Comparison of ENCODE assay signal across 10 mouse cellular contexts in the genomic region with DNA sequence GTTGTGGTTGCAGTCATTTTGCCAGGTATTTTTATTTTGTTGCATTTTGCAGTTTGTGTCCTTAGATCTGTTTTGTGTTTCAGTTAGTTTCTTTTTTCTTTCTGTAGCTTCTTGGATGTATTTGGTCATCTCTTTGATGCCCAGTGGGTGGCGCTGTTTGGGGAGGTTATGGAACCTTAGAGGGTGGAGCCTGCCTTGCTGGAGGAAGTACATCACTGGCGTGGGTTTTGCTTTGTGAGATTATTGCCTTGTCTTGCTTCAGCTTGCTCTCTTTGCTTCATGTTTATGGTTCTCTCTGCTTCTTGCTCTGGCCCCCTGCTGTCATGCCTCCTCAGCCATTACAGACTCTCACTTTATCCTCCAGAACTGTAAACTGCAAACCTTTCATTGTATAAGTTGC. TPM values are rescaled to one million over a fixed set of nuclear protein-coding genes. Genes with fewer than 3 reads are reported as not detected.
A peak's percentile ranks its signal among the peaks of the same experiment; 100 is the strongest.
DNase-seq lines count a peak whose midpoint lies in the region; ATAC-seq and TF ChIP-seq lines count a peak whose summit lies in the region.
"Had no signal": no experiment of that assay in that cellular context is flagged by ENCODE, and none has a peak within 500 bp of the region (broad histone marks: within the 10 kb centered on the region; RNA-seq: fewer than 3 reads in every experiment).

No protein-coding gene starts in this region.

- TF ChIP-seq EP300 in MEL (IDR thresholded peaks at IDR 0.05; ENCODE audit: low read depth in 1 of 2, low read length in 2 of 2) = no peak

- DNase-seq in left cerebral cortex, adult 2 months (ENCODE audit: extremely low spot score in 1 of 2, low spot score in 2 of 2) = no peak
- no peak for DNase-seq in left cerebral cortex, postnatal 36 days (ENCODE audit: low spot score in 2 of 2)
- DNase-seq in MEL (ENCODE audit: low read depth, low spot score) = peak; percentile 82
- peak; percentile 50 for DNase-seq in c-Kit-positive CD71-positive TER-119-positive erythroid progenitor cells, embryonic 14.5 days (ENCODE audit: low spot score)
- DNase-seq in kidney, postnatal 10 days = peak; percentile 69
- DNase-seq in neural tube, embryonic 10.5 days (ENCODE audit: extremely low spot score, low spot score) = no peak

- no peaks in the 10 kb centered on the region for H3K9me3 ChIP-seq in MEL (replicated peaks; ENCODE audit: insufficient read depth, low read length)
- H3K9me3 ChIP-seq in forebrain, embryonic 13.5 days (replicated peaks) = no peaks in the 10 kb centered on the region
- H3K9me3 ChIP-seq: embryonic facial prominence, embryonic 13.5 days; limb, embryonic 13.5 days had no signal

- H3K9ac ChIP-seq in MEL (ENCODE audit: control insufficient read depth, low read depth, low read length, poor library complexity, severe bottlenecking) = no peak overlapping the region
- H3K9ac ChIP-seq in forebrain, embryonic 13.5 days = no peak overlapping the region
- H3K9ac ChIP-seq: embryonic facial prominence, embryonic 13.5 days; limb, embryonic 13.5 days had no signal

- WGBS in forebrain, embryonic 13.5 days = 30% methylated on average over 2 of the region's 2 CpGs

- TF ChIP-seq POLR2A in MEL (IDR thresholded peaks at IDR 0.05; ENCODE audit: control insufficient read depth in 1 of 2, insufficient read depth in 1 of 2, low read depth in 1 of 2, low read length in 2 of 2, poor library complexity in 1 of 2) = no peak

- H3K79me2 ChIP-seq in MEL (ENCODE audit: control insufficient read depth, insufficient read depth, low read length, poor library complexity) = no peaks in the 10 kb centered on the region

- H3K4me3 ChIP-seq in left cerebral cortex, adult 2 months = no peak overlapping the region
- H3K4me3 ChIP-seq in MEL (ENCODE audit: control insufficient read depth in 1 of 2, insufficient read depth in 1 of 2, low read depth in 2 of 2, low read length in 2 of 2) = no peak overlapping the region
- H3K4me3 ChIP-seq in forebrain, embryonic 13.5 days = no peak overlapping the region
- H3K4me3 ChIP-seq: embryonic facial prominence, embryonic 13.5 days; limb, embryonic 13.5 days had no signal

- peak; percentile 28 for TF ChIP-seq RAD21 in MEL (IDR thresholded peaks at IDR 0.05; ENCODE audit: low read depth, low read length)

- intact Hi-C loops in left cerebral cortex, adult 2 months (cut with DNase I) = no loop called here
- intact Hi-C loops in left cerebral cortex, postnatal 36 days (cut with DNase I) = loop anchor here (10.0 kb wide), 1 partner anchor 407 kb away; no protein-coding TSS in a partner anchor

- no peak overlapping the region for H3K27ac ChIP-seq in left cerebral cortex, adult 2 months
- H3K27ac ChIP-seq in MEL (ENCODE audit: control insufficient read depth, low read depth, low read length) = no peak overlapping the region
- H3K27ac ChIP-seq in forebrain, embryonic 13.5 days = no peak overlapping the region
- H3K27ac ChIP-seq: embryonic facial prominence, embryonic 13.5 days; limb, embryonic 13.5 days had no signal

- H3K36me3 ChIP-seq in MEL (ENCODE audit: control insufficient read depth in 1 of 2, insufficient read depth in 2 of 2, low read length in 2 of 2) = peaks cover 0 to 4% of the 10 kb centered on the region in 2 experiments; a peak in 1 of 4 replicates
- H3K36me3 ChIP-seq in forebrain, embryonic 13.5 days (ENCODE audit: poor library complexity, severe bottlenecking) = no peaks in the 10 kb centered on the region
- H3K36me3 ChIP-seq: embryonic facial prominence, embryonic 13.5 days; limb, embryonic 13.5 days had no signal

- peak; percentile 41 for TF ChIP-seq CTCF in left cerebral cortex, adult 2 months (IDR thresholded peaks at IDR 0.05)
- peak; percentile 54 to 77 (median 58) for TF ChIP-seq CTCF in MEL (IDR thresholded peaks at IDR 0.05 in 2 of 3, conservative IDR thresholded peaks at IDR 0.05 in 1 of 3; ENCODE audit: control insufficient read depth in 1 of 3, insufficient read depth in 1 of 3, low read depth in 2 of 3, low read length in 3 of 3, poor library complexity in 1 of 3, severe bottlenecking in 1 of 3)

- H3K4me2 ChIP-seq in forebrain, embryonic 13.5 days = no peak overlapping the region
- H3K4me2 ChIP-seq: embryonic facial prominence, embryonic 13.5 days; limb, embryonic 13.5 days had no signal

- 0 out of 4 replicates have a peak, but pooled peaks cover 0 to 6% of the 10 kb centered on the region in 2 experiments for H3K4me1 ChIP-seq in MEL (ENCODE audit: control insufficient read depth in 1 of 2, insufficient read depth in 2 of 2, low read length in 2 of 2)
- no peaks in the 10 kb centered on the region for H3K4me1 ChIP-seq in forebrain, embryonic 13.5 days
- H3K4me1 ChIP-seq: embryonic facial prominence, embryonic 13.5 days; limb, embryonic 13.5 days had no signal

- no peaks in the 10 kb centered on the region for H3K27me3 ChIP-seq in MEL (ENCODE audit: control insufficient read depth in 1 of 2, insufficient read depth in 2 of 2, low read length in 2 of 2)
- no peaks in the 10 kb centered on the region for H3K27me3 ChIP-seq in forebrain, embryonic 13.5 days
- H3K27me3 ChIP-seq: embryonic facial prominence, embryonic 13.5 days; limb, embryonic 13.5 days had no signal

- peak; percentile 88 for ATAC-seq in neutrophil, adult 5-6 weeks (ENCODE audit: extremely low read depth, insufficient number of reproducible peaks, low FRiP score, poor library complexity, severe bottlenecking)
- ATAC-seq in forebrain, embryonic 13.5 days = no peak

TF ChIP-seq in MEL, 35 proteins besides CTCF, POLR2A, EP300 and RAD21:
- no peak for TF ChIP-seq MAZ (IDR thresholded peaks at IDR 0.05; ENCODE audit: low read depth, low read length)
- peak; percentile 64 for TF ChIP-seq SMC3 (IDR thresholded peaks at IDR 0.05; ENCODE audit: low read depth, low read length)

RNA-seq across cellular contexts. Expression of gene Erich6, which starts 20.3 kb away (rescaled TPM):
- 1 to 10 TPM; 1.4 to 1.7 TPM for total RNA-seq in left cerebral cortex, adult 2 months (2021)
- total RNA-seq in left cerebral cortex, postnatal 36 days (2021) = 1 to 10 TPM in 1 of 2 experiments, under 1 TPM in 1; 0.89 to 1.9 TPM
- not detected in 2 replicates for total RNA-seq in MEL (2012; rRNA removed)
- under 1 TPM in 1 of 2 experiments, not detected in 1; 0.08 TPM for polyA plus RNA-seq in MEL (2012; ENCODE audit: insufficient read depth in 1 of 2, insufficient read length in 2 of 2, low read depth in 1 of 2, low replicate concordance in 2 of 2, missing spikeins in 1 of 2)
- total RNA-seq in neutrophil, adult 5-6 weeks (2017) = not detected in 2 replicates
- 0.09 and 0.18 TPM in 2 replicates for polyA plus RNA-seq in forebrain, embryonic 13.5 days (2015; fragmentation: Nextera tagmentation; extraction: Ambion mirVana)
- polyA plus RNA-seq: limb, embryonic 13.5 days had no signal

RNA-seq across cellular contexts. Expression of gene Siah2, which starts 34.8 kb away (rescaled TPM):
- total RNA-seq in left cerebral cortex, adult 2 months (2021) = 10 to 100 TPM; 17.2 to 22.0 TPM
- total RNA-seq in left cerebral cortex, postnatal 36 days (2021) = 10 to 100 TPM; 16.5 to 22.6 TPM
- 17.6 and 20.4 TPM in 2 replicates for total RNA-seq in MEL (2012; rRNA removed)
- 10 to 100 TPM; 22.5 to 58.1 TPM for polyA plus RNA-seq in MEL (2012; ENCODE audit: insufficient read depth in 1 of 2, insufficient read length in 2 of 2, low read depth in 1 of 2, low replicate concordance in 2 of 2, missing spikeins in 1 of 2)
- 12.7 and 14.7 TPM in 2 replicates for total RNA-seq in neutrophil, adult 5-6 weeks (2017)
- polyA plus RNA-seq in forebrain, embryonic 13.5 days (2015; fragmentation: Nextera tagmentation; extraction: Ambion mirVana) = 4.7 and 5.4 TPM in 2 replicates

Comparison
In these comparisons a context has a peak if more than half of its experiments do, and no peak if none do; other contexts are left out.
1. DNase-seq: peak in MEL (single experiment), c-Kit-positive CD71-positive TER-119-positive erythroid progenitor cells, embryonic 14.5 days (single experiment) and kidney, postnatal 10 days (single experiment); none in left cerebral cortex, adult 2 months (0 of 2), left cerebral cortex, postnatal 36 days (0 of 2) and neural tube, embryonic 10.5 days (single experiment).